Mouse (Mus musculus): ENCODE measurements around the gene Cdh11. TPM values are rescaled to one million over a fixed set of nuclear protein-coding genes. Genes with fewer than 3 reads are reported as not detected.
"Not testable (repeated sequence)": the region's sequence is repeated elsewhere in the genome, so short reads cannot be mapped to it uniquely, and the experiment has no call there.

Cdh11 gene
- total RNA-seq, 1 experiment = 2.8 TPM

GRCm38 (mm10) chr8:102707305-102707704 lies 78.1 kb downstream of the Cdh11 start:
- DNase-seq (ENCODE audit: low read depth, low spot score) = peak; percentile 2
- Histone ChIP-seq H3K27ac (ENCODE audit: insufficient read depth, low read depth, low read length, poor library complexity, severe bottlenecking) (no peak overlapping the region), H3K36me3 (ENCODE audit: control insufficient read depth, insufficient read depth, low read length, poor library complexity, severe bottlenecking) (no peaks in the 10 kb centered on the region), H3K9me3 (ENCODE audit: control insufficient read depth, insufficient read depth, low read depth, low read length) (no peaks in the 10 kb centered on the region), H3K4me1 (ENCODE audit: control insufficient read depth in 2 of 2, insufficient read depth in 2 of 2, low read length in 2 of 2, poor library complexity in 1 of 2) (no peaks in the 10 kb centered on the region), H3K4me3 (ENCODE audit: insufficient read depth in 1 of 2, low read depth in 1 of 2, low read length in 2 of 2, poor library complexity in 1 of 2, severe bottlenecking in 1 of 2) (no peak overlapping the region), H3K9ac (ENCODE audit: insufficient read depth, low read depth, low read length, poor library complexity, severe bottlenecking) (no peak overlapping the region)
- in situ Hi-C loops (cut with MboI; ENCODE audit: low sequenced_read_pairs in 2 of 2, unreplicated experiment in 2 of 2) = no loop called here
- TF ChIP-seq ZNF384 (IDR thresholded peaks at IDR 0.05; ENCODE audit: low read depth, low read length) = no peak
- no peak for TF ChIP-seq CHD2 (IDR thresholded peaks at IDR 0.05; ENCODE audit: low read depth, low read length)
- no peak for TF ChIP-seq ZC3H11A (IDR thresholded peaks at IDR 0.05; ENCODE audit: borderline replicate concordance, low read depth, low read length)
- TF ChIP-seq HCFC1 (IDR thresholded peaks at IDR 0.05; ENCODE audit: borderline replicate concordance, insufficient read depth, low read length) = no peak

GRCm38 (mm10) chr8:102705376-102705905 lies 80.0 kb downstream of the Cdh11 start:
- Histone ChIP-seq H3K4me1 (ENCODE audit: control insufficient read depth in 2 of 2, insufficient read depth in 2 of 2, low read length in 2 of 2, poor library complexity in 1 of 2) (no peaks in the 10 kb centered on the region), H3K27ac (ENCODE audit: insufficient read depth, low read depth, low read length, poor library complexity, severe bottlenecking) (no peak overlapping the region), H3K36me3 (ENCODE audit: control insufficient read depth, insufficient read depth, low read length, poor library complexity, severe bottlenecking) (no peaks in the 10 kb centered on the region), H3K9me3 (ENCODE audit: control insufficient read depth, insufficient read depth, low read depth, low read length) (no peaks in the 10 kb centered on the region), H3K4me3 (ENCODE audit: insufficient read depth in 1 of 2, low read depth in 1 of 2, low read length in 2 of 2, poor library complexity in 1 of 2, severe bottlenecking in 1 of 2) (no peak overlapping the region), H3K9ac (ENCODE audit: insufficient read depth, low read depth, low read length, poor library complexity, severe bottlenecking) (no peak overlapping the region)
- DNase-seq (ENCODE audit: low read depth, low spot score) = no peak
- TF ChIP-seq ZNF384 (IDR thresholded peaks at IDR 0.05; ENCODE audit: low read depth, low read length) = no peak
- no peak for TF ChIP-seq HCFC1 (IDR thresholded peaks at IDR 0.05; ENCODE audit: borderline replicate concordance, insufficient read depth, low read length)
- no peak for TF ChIP-seq MAFK (IDR thresholded peaks at IDR 0.05; ENCODE audit: insufficient read depth, low read depth, low read length)
- no peak for TF ChIP-seq ZC3H11A (IDR thresholded peaks at IDR 0.05; ENCODE audit: borderline replicate concordance, low read depth, low read length)
- TF ChIP-seq CHD2 (IDR thresholded peaks at IDR 0.05; ENCODE audit: low read depth, low read length) = no peak
- in situ Hi-C loops (cut with MboI; ENCODE audit: low sequenced_read_pairs in 2 of 2, unreplicated experiment in 2 of 2) = no loop called here

GRCm38 (mm10) chr8:102700245-102700644 lies 85.2 kb downstream of the Cdh11 start:
- in situ Hi-C loops (cut with MboI; ENCODE audit: low sequenced_read_pairs in 2 of 2, unreplicated experiment in 2 of 2) = no loop called here
- no peaks in the 10 kb centered on the region for H3K4me1 ChIP-seq (ENCODE audit: control insufficient read depth in 2 of 2, insufficient read depth in 2 of 2, low read length in 2 of 2, poor library complexity in 1 of 2)
- DNase-seq (ENCODE audit: low read depth, low spot score) = no peak
- H3K4me3 ChIP-seq (ENCODE audit: insufficient read depth in 1 of 2, low read depth in 1 of 2, low read length in 2 of 2, poor library complexity in 1 of 2, severe bottlenecking in 1 of 2) = no peak overlapping the region
- no peak overlapping the region for H3K27ac ChIP-seq (ENCODE audit: insufficient read depth, low read depth, low read length, poor library complexity, severe bottlenecking)
- TF ChIP-seq CHD2 (IDR thresholded peaks at IDR 0.05; ENCODE audit: low read depth, low read length) = no peak
- no peak for TF ChIP-seq ZC3H11A (IDR thresholded peaks at IDR 0.05; ENCODE audit: borderline replicate concordance, low read depth, low read length)
- TF ChIP-seq HCFC1 (IDR thresholded peaks at IDR 0.05; ENCODE audit: borderline replicate concordance, insufficient read depth, low read length) = no peak
- H3K36me3 ChIP-seq (ENCODE audit: control insufficient read depth, insufficient read depth, low read length, poor library complexity, severe bottlenecking) = no peaks in the 10 kb centered on the region
- H3K9me3 ChIP-seq (ENCODE audit: control insufficient read depth, insufficient read depth, low read depth, low read length) = no peaks in the 10 kb centered on the region
- H3K9ac ChIP-seq (ENCODE audit: insufficient read depth, low read depth, low read length, poor library complexity, severe bottlenecking) = no peak overlapping the region

- no peak for DNase-seq (ENCODE audit: low read depth, low spot score)
- no peak for TF ChIP-seq ZC3H11A (IDR thresholded peaks at IDR 0.05; ENCODE audit: borderline replicate concordance, low read depth, low read length)
- TF ChIP-seq HCFC1 (IDR thresholded peaks at IDR 0.05; ENCODE audit: borderline replicate concordance, insufficient read depth, low read length) = no peak
- TF ChIP-seq CHD2 (IDR thresholded peaks at IDR 0.05; ENCODE audit: low read depth, low read length) = no peak
- TF ChIP-seq MAFK (IDR thresholded peaks at IDR 0.05; ENCODE audit: insufficient read depth, low read depth, low read length) = no peak
- TF ChIP-seq ZNF384 (IDR thresholded peaks at IDR 0.05; ENCODE audit: low read depth, low read length) = no peak
- Histone ChIP-seq H3K9ac (ENCODE audit: insufficient read depth, low read depth, low read length, poor library complexity, severe bottlenecking) (no peak overlapping the region), H3K36me3 (ENCODE audit: control insufficient read depth, insufficient read depth, low read length, poor library complexity, severe bottlenecking) (no peaks in the 10 kb centered on the region), H3K9me3 (ENCODE audit: control insufficient read depth, insufficient read depth, low read depth, low read length) (no peaks in the 10 kb centered on the region), H3K4me1 (ENCODE audit: control insufficient read depth in 2 of 2, insufficient read depth in 2 of 2, low read length in 2 of 2, poor library complexity in 1 of 2) (no peaks in the 10 kb centered on the region), H3K4me3 (ENCODE audit: insufficient read depth in 1 of 2, low read depth in 1 of 2, low read length in 2 of 2, poor library complexity in 1 of 2, severe bottlenecking in 1 of 2) (no peak overlapping the region), H3K27ac (ENCODE audit: insufficient read depth, low read depth, low read length, poor library complexity, severe bottlenecking) (no peak overlapping the region)
- in situ Hi-C loops (cut with MboI; ENCODE audit: low sequenced_read_pairs in 2 of 2, unreplicated experiment in 2 of 2) = no loop called here
These were observed 87.1 kb downstream of the Cdh11 start for GRCm38 (mm10) chr8:102698232-102698837.

GRCm38 (mm10) chr8:102693465-102693864 lies 92.0 kb downstream of the Cdh11 start:
- Histone ChIP-seq H3K27ac (ENCODE audit: insufficient read depth, low read depth, low read length, poor library complexity, severe bottlenecking) (no peak overlapping the region), H3K4me3 (ENCODE audit: insufficient read depth in 1 of 2, low read depth in 1 of 2, low read length in 2 of 2, poor library complexity in 1 of 2, severe bottlenecking in 1 of 2) (no peak overlapping the region), H3K9ac (ENCODE audit: insufficient read depth, low read depth, low read length, poor library complexity, severe bottlenecking) (no peak overlapping the region), H3K4me1 (ENCODE audit: control insufficient read depth in 2 of 2, insufficient read depth in 2 of 2, low read length in 2 of 2, poor library complexity in 1 of 2) (no peaks in the 10 kb centered on the region), H3K9me3 (ENCODE audit: control insufficient read depth, insufficient read depth, low read depth, low read length) (no peaks in the 10 kb centered on the region), H3K36me3 (ENCODE audit: control insufficient read depth, insufficient read depth, low read length, poor library complexity, severe bottlenecking) (no peaks in the 10 kb centered on the region)
- in situ Hi-C loops (cut with MboI; ENCODE audit: low sequenced_read_pairs in 2 of 2, unreplicated experiment in 2 of 2) = no loop called here
- DNase-seq (ENCODE audit: low read depth, low spot score) = no peak
- TF ChIP-seq HCFC1 (IDR thresholded peaks at IDR 0.05; ENCODE audit: borderline replicate concordance, insufficient read depth, low read length) (no peak), ZC3H11A (IDR thresholded peaks at IDR 0.05; ENCODE audit: borderline replicate concordance, low read depth, low read length) (no peak), ZNF384 (IDR thresholded peaks at IDR 0.05; ENCODE audit: low read depth, low read length) (no peak), MAFK (IDR thresholded peaks at IDR 0.05; ENCODE audit: insufficient read depth, low read depth, low read length) (no peak), CHD2 (IDR thresholded peaks at IDR 0.05; ENCODE audit: low read depth, low read length) (no peak)

GRCm38 (mm10) chr8:102685491-102685890 lies 100.0 kb downstream of the Cdh11 start:
- H3K4me3 ChIP-seq (ENCODE audit: insufficient read depth in 1 of 2, low read depth in 1 of 2, low read length in 2 of 2, poor library complexity in 1 of 2, severe bottlenecking in 1 of 2); H3K9me3 ChIP-seq (ENCODE audit: control insufficient read depth, insufficient read depth, low read depth, low read length); H3K36me3 ChIP-seq (ENCODE audit: control insufficient read depth, insufficient read depth, low read length, poor library complexity, severe bottlenecking); in situ Hi-C loops (cut with MboI; ENCODE audit: low sequenced_read_pairs in 2 of 2, unreplicated experiment in 2 of 2); DNase-seq (ENCODE audit: low read depth, low spot score); H3K9ac ChIP-seq (ENCODE audit: insufficient read depth, low read depth, low read length, poor library complexity, severe bottlenecking); H3K27ac ChIP-seq (ENCODE audit: insufficient read depth, low read depth, low read length, poor library complexity, severe bottlenecking); H3K4me1 ChIP-seq (ENCODE audit: control insufficient read depth in 2 of 2, insufficient read depth in 2 of 2, low read length in 2 of 2, poor library complexity in 1 of 2): not testable (repeated sequence)
